Mouse (Mus musculus): ENCODE data around the gene Svep1. TPM values are rescaled to one million over a fixed set of nuclear protein-coding genes. Genes with fewer than 3 reads are reported as not detected.

Gene Svep1
- polyA plus RNA-seq, 1 experiment from 2014 or later = 17.6 TPM

DNA sequence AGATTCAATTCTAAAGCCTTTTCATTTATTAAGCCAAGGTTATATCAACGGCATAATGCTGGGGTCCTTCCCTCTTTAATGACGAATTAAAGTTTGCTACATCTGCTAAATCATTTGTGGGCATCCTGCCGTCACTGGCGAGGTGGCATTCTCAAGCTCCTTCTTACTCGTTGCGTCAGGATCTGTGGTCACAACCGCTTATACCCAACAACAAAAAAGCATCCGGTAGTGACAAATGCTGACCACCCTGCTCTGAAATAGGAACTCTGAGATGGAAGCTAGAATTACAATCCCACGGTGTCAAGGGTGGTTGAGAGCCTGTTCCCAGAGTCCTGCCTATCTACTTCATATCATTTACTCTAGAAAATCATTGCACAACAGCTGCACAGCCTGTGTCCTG is 108.9 kb downstream of the Svep1 start:
- DNase-seq (no peak), ATAC-seq (ENCODE audit: insufficient read depth) (no peak)
- Histone ChIP-seq H3K27ac (ENCODE audit: low read depth) (no peak overlapping the region), H3K4me2 (no peak overlapping the region), H3K4me3 (ENCODE audit: low read depth, low read length) (no peak overlapping the region), H3K36me3 (ENCODE audit: insufficient read depth) (peaks cover 28% of the 10 kb centered on the region; the same call in 1 of the 2 replicates), H3K9ac (no peak overlapping the region), H3K27me3 (ENCODE audit: insufficient read depth, low read length) (no peaks in the 10 kb centered on the region), H3K4me1 (ENCODE audit: insufficient read depth) (no peaks in the 10 kb centered on the region), H3K9me3 (ENCODE audit: low read depth, low read length) (no peaks in the 10 kb centered on the region)
- no peak for TF ChIP-seq CTCF (IDR thresholded peaks at IDR 0.05; ENCODE audit: low read depth)
- WGBS = 73% methylated on average over 9 of the region's 9 CpGs

DNA sequence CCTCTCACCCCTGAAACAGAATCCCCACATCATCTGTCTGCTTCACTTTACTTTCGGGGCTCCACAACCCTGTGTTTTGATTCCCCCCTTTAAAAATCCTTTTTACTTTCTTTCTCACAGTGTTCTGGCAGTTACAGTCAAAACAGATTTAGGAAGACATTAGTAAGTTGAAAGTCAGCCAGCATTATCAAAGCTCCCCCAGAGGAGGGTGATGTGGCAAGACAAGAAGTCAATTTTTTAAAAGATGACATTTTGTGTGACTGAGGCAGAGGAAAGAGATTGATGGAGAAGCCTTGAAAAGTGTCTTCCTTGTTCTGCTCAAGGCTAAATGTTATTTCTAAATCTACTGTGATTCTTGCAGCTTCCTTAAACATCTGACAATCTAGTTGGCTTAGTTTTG is 119.9 kb downstream of the Svep1 start:
- WGBS = 32% methylated on average over 1 of the region's 1 CpGs
- DNase-seq (peak; percentile 80), ATAC-seq (ENCODE audit: insufficient read depth) (peak; percentile 48; the same call in 1 of the 2 replicates)
- Histone ChIP-seq H3K9ac (no peak overlapping the region), H3K4me3 (ENCODE audit: low read depth, low read length) (no peak overlapping the region), H3K36me3 (ENCODE audit: insufficient read depth) (peaks cover 16% of the 10 kb centered on the region), H3K4me1 (ENCODE audit: insufficient read depth) (no peaks in the 10 kb centered on the region), H3K9me3 (ENCODE audit: low read depth, low read length) (no peaks in the 10 kb centered on the region), H3K27me3 (ENCODE audit: insufficient read depth, low read length) (no peaks in the 10 kb centered on the region), H3K4me2 (no peak overlapping the region), H3K27ac (ENCODE audit: low read depth) (peak overlapping the region; percentile 54)
- TF ChIP-seq CTCF (IDR thresholded peaks at IDR 0.05; ENCODE audit: low read depth) = no peak

DNA sequence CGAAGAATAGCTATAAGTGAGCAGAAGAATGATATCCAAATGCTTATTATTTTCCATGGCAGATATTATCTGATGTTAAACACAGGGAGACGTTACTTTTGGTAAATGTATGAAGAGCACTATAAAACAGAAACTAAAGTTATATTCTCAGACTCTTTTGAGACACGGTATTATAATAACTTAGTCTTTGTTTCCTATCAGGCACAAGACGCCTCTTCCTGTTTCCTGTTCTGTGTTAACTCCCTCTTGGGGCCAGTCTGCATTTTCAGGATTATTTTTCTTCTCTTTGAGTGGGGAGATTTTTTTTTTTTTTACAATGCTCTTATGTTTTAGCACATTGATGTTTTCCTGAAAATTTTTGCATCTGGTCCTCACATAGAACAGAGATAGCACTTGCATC is 120.5 kb downstream of the Svep1 start:
- Histone ChIP-seq H3K4me3 (ENCODE audit: low read depth, low read length) (no peak overlapping the region), H3K9ac (no peak overlapping the region), H3K4me2 (no peak overlapping the region), H3K27ac (ENCODE audit: low read depth) (peak overlapping the region; percentile 54; the same call in 1 of the 2 replicates), H3K27me3 (ENCODE audit: insufficient read depth, low read length) (no peaks in the 10 kb centered on the region), H3K4me1 (ENCODE audit: insufficient read depth) (no peaks in the 10 kb centered on the region), H3K36me3 (ENCODE audit: insufficient read depth) (peaks cover 16% of the 10 kb centered on the region), H3K9me3 (ENCODE audit: low read depth, low read length) (no peaks in the 10 kb centered on the region)
- DNase-seq (no peak), ATAC-seq (ENCODE audit: insufficient read depth) (no peak)
- WGBS = 42% methylated on average over 4 of the region's 4 CpGs
- no peak for TF ChIP-seq CTCF (IDR thresholded peaks at IDR 0.05; ENCODE audit: low read depth)

DNA sequence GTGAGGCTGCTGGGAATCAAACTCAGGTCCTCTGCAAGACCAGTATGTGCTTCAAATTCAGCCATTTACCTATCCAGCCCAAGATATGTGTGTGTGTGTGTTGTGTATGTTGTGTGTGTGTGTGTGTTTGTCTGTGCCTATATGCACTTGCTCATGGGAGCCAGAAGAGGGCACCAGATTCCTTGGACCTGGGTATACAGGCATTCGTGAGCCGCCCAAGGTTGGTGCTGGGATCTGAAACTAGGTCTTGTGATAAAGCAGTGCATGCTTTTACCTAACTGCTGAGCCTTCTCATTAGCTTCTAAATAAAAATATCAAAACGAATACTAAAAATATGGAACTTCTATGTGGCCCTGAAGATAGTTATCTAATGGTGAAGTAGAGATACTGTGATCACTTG is 121.3 kb downstream of the Svep1 start:
- 87% methylated on average over 3 of the region's 3 CpGs for WGBS
- peak; percentile 12 for DNase-seq
- Histone ChIP-seq H3K9me3 (ENCODE audit: low read depth, low read length) (no peaks in the 10 kb centered on the region), H3K27me3 (ENCODE audit: insufficient read depth, low read length) (no peaks in the 10 kb centered on the region), H3K4me3 (ENCODE audit: low read depth, low read length) (no peak overlapping the region), H3K4me2 (no peak overlapping the region), H3K27ac (ENCODE audit: low read depth) (no peak overlapping the region), H3K4me1 (ENCODE audit: insufficient read depth) (no peaks in the 10 kb centered on the region), H3K9ac (no peak overlapping the region), H3K36me3 (ENCODE audit: insufficient read depth) (peaks cover 16% of the 10 kb centered on the region)
- no peak for ATAC-seq (ENCODE audit: insufficient read depth)
- TF ChIP-seq CTCF (IDR thresholded peaks at IDR 0.05; ENCODE audit: low read depth) = peak; percentile 61

DNA sequence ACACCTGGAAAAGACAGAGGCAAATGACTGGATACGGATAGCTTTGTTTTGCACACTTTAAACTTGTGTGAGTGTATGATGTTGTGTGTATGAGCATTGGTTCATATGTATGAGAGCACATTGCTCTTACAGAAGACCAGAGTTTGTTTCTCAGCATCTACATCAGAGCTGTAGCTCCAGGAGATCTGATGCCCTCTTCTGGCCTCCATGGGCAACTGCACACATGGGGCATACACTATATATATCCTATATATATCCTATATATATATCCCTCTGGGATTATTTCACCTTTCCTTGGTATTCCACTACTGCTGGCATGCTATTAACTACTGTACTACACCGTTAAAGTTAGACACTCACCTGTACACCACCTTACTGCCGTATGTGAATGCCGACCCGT is 122.5 kb downstream of the Svep1 start:
- Histone ChIP-seq H3K9ac (no peak overlapping the region), H3K9me3 (ENCODE audit: low read depth, low read length) (no peaks in the 10 kb centered on the region), H3K4me2 (no peak overlapping the region), H3K4me3 (ENCODE audit: low read depth, low read length) (no peak overlapping the region), H3K27me3 (ENCODE audit: insufficient read depth, low read length) (no peaks in the 10 kb centered on the region), H3K4me1 (ENCODE audit: insufficient read depth) (no peaks in the 10 kb centered on the region), H3K36me3 (ENCODE audit: insufficient read depth) (peaks cover 16% of the 10 kb centered on the region), H3K27ac (ENCODE audit: low read depth) (no peak overlapping the region)
- ATAC-seq (ENCODE audit: insufficient read depth) = no peak
- WGBS = 95% methylated on average over 5 of the region's 5 CpGs
- TF ChIP-seq CTCF (IDR thresholded peaks at IDR 0.05; ENCODE audit: low read depth) = peak; percentile 17; the same call in 1 of the 2 replicates
- DNase-seq = no peak

DNA sequence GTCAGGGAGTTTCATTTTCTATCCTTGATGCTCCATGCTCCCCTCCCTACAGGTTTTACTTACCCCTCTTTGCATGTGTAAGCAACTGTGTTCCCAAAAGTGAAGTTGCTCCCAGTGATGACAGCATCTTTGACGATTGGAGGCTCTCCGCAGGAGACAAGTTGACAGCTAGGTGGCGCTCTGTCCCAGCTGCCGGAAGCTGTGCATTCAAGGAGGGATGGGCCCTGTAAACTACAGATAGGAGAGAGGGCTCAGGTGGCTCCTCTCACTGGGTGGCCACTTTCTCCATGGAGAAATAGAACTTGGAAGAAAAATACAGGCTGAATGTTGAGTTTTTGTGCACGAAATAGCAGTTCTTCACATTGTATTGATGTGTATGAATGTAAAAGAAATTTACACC is 124.1 kb downstream of the Svep1 start:
- peak; percentile 92 for TF ChIP-seq CTCF (IDR thresholded peaks at IDR 0.05; ENCODE audit: low read depth)

DNA sequence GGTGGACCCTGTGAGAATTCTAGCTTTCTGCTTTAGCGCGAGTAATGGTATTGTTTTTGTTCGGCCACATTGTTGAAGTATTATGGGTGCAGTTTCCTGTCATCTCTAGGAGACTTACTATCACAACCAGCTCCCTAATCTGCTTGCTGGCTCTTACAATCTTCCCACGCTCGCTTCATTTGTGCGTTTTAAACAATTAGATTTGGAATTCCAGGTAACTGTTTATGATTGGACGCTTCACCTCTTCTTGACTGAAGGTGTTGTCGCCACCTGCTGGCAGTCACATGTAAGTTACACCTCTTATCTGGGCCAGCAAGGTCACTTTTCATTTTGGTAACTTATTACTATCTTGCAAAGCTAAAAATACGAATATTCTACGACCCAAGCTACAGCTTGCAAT is 127.0 kb downstream of the Svep1 start:
- ATAC-seq (ENCODE audit: insufficient read depth) = no peak; the same call in 1 of the 2 replicates
- H3K27me3 ChIP-seq (ENCODE audit: insufficient read depth, low read length) = no peaks in the 10 kb centered on the region
- no peak overlapping the region for H3K27ac ChIP-seq (ENCODE audit: low read depth)
- no peaks in the 10 kb centered on the region for H3K4me1 ChIP-seq (ENCODE audit: insufficient read depth)
- H3K4me3 ChIP-seq (ENCODE audit: low read depth, low read length) = no peak overlapping the region
- no peaks in the 10 kb centered on the region for H3K9me3 ChIP-seq (ENCODE audit: low read depth, low read length)
- WGBS = 32% methylated on average over 10 of the region's 10 CpGs
- peaks cover 12% of the 10 kb centered on the region for H3K36me3 ChIP-seq (ENCODE audit: insufficient read depth)
- peak; percentile 84 for TF ChIP-seq CTCF (IDR thresholded peaks at IDR 0.05; ENCODE audit: low read depth)
- H3K9ac ChIP-seq = no peak overlapping the region
- peak overlapping the region; percentile 25; the same call in 1 of the 2 replicates for H3K4me2 ChIP-seq
- peak; percentile 72 for DNase-seq

More for the DNA sequence above, 124.1 kb downstream of the Svep1 start:
- no peak overlapping the region for H3K9ac ChIP-seq
- H3K36me3 ChIP-seq (ENCODE audit: insufficient read depth) = peaks cover 12% of the 10 kb centered on the region
- H3K4me2 ChIP-seq = no peak overlapping the region
- 8% methylated on average over 5 of the region's 5 CpGs for WGBS
- ATAC-seq (ENCODE audit: insufficient read depth) = peak; percentile 44; the same call in 1 of the 2 replicates
- DNase-seq = peak; percentile 86
- no peaks in the 10 kb centered on the region for H3K27me3 ChIP-seq (ENCODE audit: insufficient read depth, low read length)
- no peaks in the 10 kb centered on the region for H3K9me3 ChIP-seq (ENCODE audit: low read depth, low read length)
- no peak overlapping the region for H3K27ac ChIP-seq (ENCODE audit: low read depth)
- no peaks in the 10 kb centered on the region for H3K4me1 ChIP-seq (ENCODE audit: insufficient read depth)
- no peak overlapping the region for H3K4me3 ChIP-seq (ENCODE audit: low read depth, low read length)

DNA sequence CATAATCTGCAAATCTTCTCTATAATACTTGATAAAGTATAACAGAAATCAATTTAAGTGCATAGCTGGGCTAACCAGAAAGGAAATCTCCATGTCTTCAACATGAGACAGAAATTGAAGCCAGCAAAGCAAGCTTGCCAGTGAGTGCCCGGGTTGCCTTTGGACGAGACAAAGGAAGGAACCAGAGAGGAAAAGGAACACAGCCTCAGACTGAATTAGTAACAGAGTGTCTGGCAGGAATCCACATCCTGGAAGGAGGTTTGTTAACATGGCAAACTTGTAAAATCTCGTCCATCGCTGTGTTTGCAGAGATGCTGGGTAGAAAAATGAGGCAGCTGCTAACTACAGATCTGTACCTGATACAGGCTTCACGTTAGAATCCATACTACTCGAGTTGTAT is 128.7 kb downstream of the Svep1 start:
- Histone ChIP-seq H3K4me2 (no peak overlapping the region), H3K27me3 (ENCODE audit: insufficient read depth, low read length) (no peaks in the 10 kb centered on the region), H3K4me1 (ENCODE audit: insufficient read depth) (no peaks in the 10 kb centered on the region), H3K9ac (no peak overlapping the region), H3K9me3 (ENCODE audit: low read depth, low read length) (no peaks in the 10 kb centered on the region), H3K27ac (ENCODE audit: low read depth) (no peak overlapping the region), H3K4me3 (ENCODE audit: low read depth, low read length) (no peak overlapping the region), H3K36me3 (ENCODE audit: insufficient read depth) (peaks cover 6% of the 10 kb centered on the region)
- ATAC-seq (ENCODE audit: insufficient read depth) (no peak), DNase-seq (peak; percentile 40)
- WGBS = 54% methylated on average over 6 of the region's 6 CpGs
- no peak for TF ChIP-seq CTCF (IDR thresholded peaks at IDR 0.05; ENCODE audit: low read depth)

All from lung, embryonic 14.5 days (tissue).